Mouse (Mus musculus): ENCODE data around the gene Helb. TPM values are rescaled to one million over a fixed set of nuclear protein-coding genes. Genes with fewer than 3 reads are reported as not detected.
A peak's percentile ranks its signal among the peaks of the same experiment; 100 is the strongest.
"Not testable (repeated sequence)": the region's sequence is repeated elsewhere in the genome, so short reads cannot be mapped to it uniquely, and the experiment has no call there.

Gene Helb
- polyA plus RNA-seq, 1 experiment from 2014 or later, result 4.6 TPM

DNA sequence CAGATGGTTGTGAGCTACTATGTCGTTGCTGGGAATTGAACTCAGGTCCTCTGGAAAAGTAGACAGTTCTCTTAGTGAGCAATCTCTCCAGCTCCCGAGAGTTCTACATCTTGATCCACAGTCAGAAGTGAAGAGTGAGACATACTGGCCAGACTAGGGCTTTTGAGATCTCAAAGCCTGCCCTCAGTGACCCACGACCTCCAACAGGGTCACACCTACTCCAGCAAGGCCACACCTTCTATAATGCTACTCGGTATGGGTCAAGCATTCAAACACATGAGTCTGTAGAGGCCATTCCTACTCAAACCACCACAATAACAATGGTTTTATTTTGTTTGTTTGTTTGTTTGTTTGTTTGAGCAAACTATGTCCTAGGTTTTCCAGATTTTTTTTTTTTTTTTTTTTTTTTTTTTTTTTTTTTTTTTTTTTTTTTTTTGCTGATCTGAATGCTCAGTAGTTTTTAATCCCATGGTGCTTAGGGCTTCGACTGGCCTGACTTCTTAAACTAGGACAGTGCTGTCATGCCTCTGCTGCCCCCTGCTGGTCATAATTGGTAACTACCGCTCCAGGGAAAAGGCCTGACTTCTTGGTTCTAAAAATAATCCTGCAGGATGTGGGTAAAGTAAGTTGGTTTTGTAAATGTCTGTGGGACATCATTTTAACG is 12.1 kb upstream of the Helb start:
- Histone ChIP-seq H3K9ac (no peak overlapping the region), H3K9me3 (replicated peaks) (no peaks in the 10 kb centered on the region), H3K4me2 (no peak overlapping the region), H3K4me1 (no peaks in the 10 kb centered on the region), H3K4me3 (no peak overlapping the region), H3K27ac (no peak overlapping the region), H3K27me3 (no peaks in the 10 kb centered on the region), H3K36me3 (ENCODE audit: poor library complexity, severe bottlenecking) (no peaks in the 10 kb centered on the region)
- 57% methylated on average over 7 of the region's 7 CpGs for WGBS
- peak; percentile 84 for ATAC-seq

DNA sequence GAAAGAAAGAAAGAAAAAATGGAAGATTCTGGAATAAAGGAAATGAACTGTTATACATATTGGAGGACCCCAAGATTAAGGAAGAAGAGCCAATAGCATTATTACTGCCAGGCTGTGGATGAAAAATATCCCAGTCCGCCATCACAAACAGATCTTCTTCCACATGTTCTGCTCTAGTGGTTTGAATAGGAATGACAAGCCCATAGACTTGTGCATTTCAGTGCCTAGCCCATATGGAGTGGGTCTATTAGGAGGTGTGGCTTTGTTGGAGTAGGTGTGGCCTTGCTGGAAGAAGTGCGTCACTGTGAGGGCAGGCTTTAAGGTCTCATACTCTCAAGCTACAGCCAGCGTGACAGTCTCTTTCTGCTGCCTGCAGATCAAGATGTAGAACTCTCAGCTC is 10.9 kb upstream of the Helb start:
- WGBS, result 93% methylated on average over 3 of the region's 3 CpGs
- Histone ChIP-seq H3K4me1 (no peaks in the 10 kb centered on the region), H3K27me3 (no peaks in the 10 kb centered on the region), H3K4me2 (no peak overlapping the region), H3K27ac (no peak overlapping the region), H3K4me3 (no peak overlapping the region), H3K9ac (no peak overlapping the region), H3K9me3 (replicated peaks) (no peaks in the 10 kb centered on the region), H3K36me3 (ENCODE audit: poor library complexity, severe bottlenecking) (no peaks in the 10 kb centered on the region)
- ATAC-seq, result no peak

DNA sequence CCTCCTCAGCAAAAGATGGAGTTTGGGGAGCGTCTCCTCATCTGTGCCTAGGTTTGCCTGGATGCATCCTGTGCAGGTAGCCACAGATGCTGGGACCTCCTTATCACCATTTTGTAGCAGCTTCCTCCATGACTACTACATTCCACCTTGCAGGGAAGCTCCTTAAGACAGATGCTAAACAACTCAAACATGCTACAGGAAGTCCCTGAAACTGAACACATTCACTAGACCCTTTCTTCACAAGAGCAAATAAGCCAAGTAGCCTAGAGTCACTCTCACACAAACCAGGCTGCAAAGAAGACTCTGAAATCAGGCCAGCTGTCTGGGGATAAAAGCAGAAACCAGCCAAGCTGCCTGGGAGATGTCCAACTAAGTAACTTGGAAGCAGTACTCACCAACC is 2.5 kb upstream of the Helb start:
- WGBS, result 94% methylated on average over 1 of the region's 1 CpGs
- 0 out of 2 replicates have a peak, but pooled peaks cover 6% of the 10 kb centered on the region for H3K9me3 ChIP-seq (replicated peaks)

DNA sequence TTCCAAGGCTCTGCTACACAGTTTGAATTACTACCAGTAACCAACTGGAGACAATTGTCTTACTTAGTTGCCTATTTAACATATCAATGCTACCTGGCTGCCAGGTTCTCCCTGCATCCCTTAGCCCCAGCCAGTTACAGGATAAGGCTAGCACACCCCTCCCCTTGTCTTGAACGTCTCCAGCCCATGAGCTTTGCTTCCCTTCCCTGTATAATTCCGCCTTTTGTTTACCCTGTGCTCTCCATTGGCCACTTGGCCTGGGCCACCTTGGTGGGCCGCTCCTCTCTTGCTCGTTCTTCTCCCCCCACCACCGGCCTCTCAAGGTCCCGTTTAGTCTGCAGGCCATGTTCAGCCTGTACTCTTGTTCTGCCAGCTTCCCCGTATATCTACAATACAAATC is 1.7 kb upstream of the Helb start:
- H3K27me3 ChIP-seq, result 0 out of 2 replicates have a peak, but pooled peaks cover 3% of the 10 kb centered on the region
- H3K4me3 ChIP-seq, result no peak overlapping the region
- H3K4me2 ChIP-seq, result no peak overlapping the region
- ATAC-seq, result no peak
- no peaks in the 10 kb centered on the region for H3K36me3 ChIP-seq (ENCODE audit: poor library complexity, severe bottlenecking)
- 33% methylated on average over 7 of the region's 7 CpGs for WGBS
- no peak overlapping the region for H3K9ac ChIP-seq
- no peak overlapping the region for H3K27ac ChIP-seq
- H3K9me3 ChIP-seq (replicated peaks), result 0 out of 2 replicates have a peak, but pooled peaks cover 6% of the 10 kb centered on the region
- peaks cover 10% of the 10 kb centered on the region; the same call in 1 of the 2 replicates for H3K4me1 ChIP-seq

More for the DNA sequence above, 2.5 kb upstream of the Helb start:
- no peak overlapping the region for H3K27ac ChIP-seq
- H3K9ac ChIP-seq, result no peak overlapping the region
- no peak overlapping the region for H3K4me2 ChIP-seq
- ATAC-seq, result no peak
- H3K4me1 ChIP-seq, result peaks cover 10% of the 10 kb centered on the region; the same call in 1 of the 2 replicates
- 0 out of 2 replicates have a peak, but pooled peaks cover 3% of the 10 kb centered on the region for H3K27me3 ChIP-seq
- H3K4me3 ChIP-seq, result no peak overlapping the region
- no peaks in the 10 kb centered on the region for H3K36me3 ChIP-seq (ENCODE audit: poor library complexity, severe bottlenecking)

DNA sequence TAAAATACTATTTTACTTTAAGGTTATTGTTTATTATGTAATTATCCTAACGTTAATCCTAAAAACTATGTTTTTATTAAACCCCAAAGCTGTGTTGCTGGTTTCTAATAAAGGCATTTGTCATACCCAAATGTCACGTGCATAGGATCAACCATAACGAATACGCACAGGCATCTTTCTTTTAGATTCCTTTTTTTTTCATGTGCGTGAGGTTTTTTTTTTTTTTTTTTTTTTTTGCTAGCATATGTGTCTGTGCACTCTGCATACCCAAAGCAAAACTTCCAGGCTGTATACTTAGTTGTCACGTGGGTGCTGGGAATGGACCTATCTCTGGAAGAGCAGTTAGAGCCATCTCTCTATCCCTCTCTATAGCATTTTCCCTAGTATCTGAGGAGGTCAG is 1.2 kb upstream of the Helb start:
- H3K9ac ChIP-seq, result no peak overlapping the region
- no peak overlapping the region for H3K4me2 ChIP-seq
- no peak for ATAC-seq
- H3K36me3 ChIP-seq (ENCODE audit: poor library complexity, severe bottlenecking), result no peaks in the 10 kb centered on the region
- 74% methylated on average over 6 of the region's 6 CpGs for WGBS
- H3K4me3 ChIP-seq, result no peak overlapping the region
- 0 out of 2 replicates have a peak, but pooled peaks cover 3% of the 10 kb centered on the region for H3K27me3 ChIP-seq
- H3K27ac ChIP-seq, result no peak overlapping the region
- peaks cover 10% of the 10 kb centered on the region; the same call in 1 of the 2 replicates for H3K4me1 ChIP-seq
- 0 out of 2 replicates have a peak, but pooled peaks cover 6% of the 10 kb centered on the region for H3K9me3 ChIP-seq (replicated peaks)

DNA sequence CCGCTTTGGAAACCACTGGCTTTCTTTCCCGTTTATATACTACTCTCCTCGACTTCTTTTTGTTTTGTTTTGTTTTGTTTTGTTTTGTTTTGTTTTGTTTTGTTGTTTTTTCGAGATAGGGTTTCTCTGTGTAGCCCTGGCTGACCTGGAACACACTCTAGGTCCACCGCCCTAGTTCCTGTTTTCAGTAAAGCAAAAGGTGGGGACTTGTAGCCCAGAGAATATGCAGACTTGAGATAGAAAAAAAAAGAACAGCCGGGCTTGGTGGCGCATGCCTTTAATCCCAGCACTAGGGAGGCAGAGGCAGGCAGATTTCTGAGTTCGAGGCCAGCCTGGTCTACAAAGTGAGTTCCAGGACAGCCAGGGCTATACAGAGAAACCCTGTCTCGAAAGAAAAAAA is 695 bp upstream of the Helb start:
- not testable (repeated sequence) for H3K9me3 ChIP-seq (replicated peaks); H3K4me1 ChIP-seq; H3K27me3 ChIP-seq; H3K27ac ChIP-seq; H3K36me3 ChIP-seq (ENCODE audit: poor library complexity, severe bottlenecking); H3K9ac ChIP-seq; ATAC-seq
- peak overlapping the region; percentile 70; the same call in 1 of the 2 replicates for H3K4me3 ChIP-seq
- H3K4me2 ChIP-seq, result peak overlapping the region; percentile 80
- WGBS, result 73% methylated on average over 9 of the region's 9 CpGs

DNA sequence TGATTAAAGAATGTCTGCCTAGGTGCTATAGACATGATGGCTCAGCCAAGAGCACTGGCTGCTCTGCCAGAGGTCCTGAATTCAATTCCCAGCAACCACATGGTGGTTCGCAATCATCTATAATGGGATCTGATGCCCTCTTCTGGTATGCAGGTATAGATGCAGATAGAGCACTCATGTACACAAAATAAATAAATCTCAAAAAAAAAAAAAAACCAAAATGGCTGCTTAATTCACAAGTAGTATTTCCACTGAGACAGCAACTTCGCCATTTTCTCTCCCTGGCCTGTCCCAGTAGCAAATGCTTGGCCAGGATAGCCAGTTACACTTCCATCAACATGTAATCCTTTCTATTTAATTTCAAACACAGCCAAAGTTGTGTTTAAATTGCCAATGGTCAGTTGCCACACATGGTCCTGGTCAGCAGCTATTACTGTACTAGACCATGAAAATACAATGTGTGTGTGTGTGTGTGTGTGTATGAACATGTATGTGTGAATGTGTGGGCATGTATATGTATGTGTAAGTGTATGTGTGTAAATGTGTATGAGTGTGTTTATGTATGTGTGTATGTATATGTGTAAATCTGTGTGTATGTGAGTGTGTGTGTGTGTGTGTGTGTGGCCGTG is 982 bp downstream of the Helb start:
- WGBS, result 77% methylated on average over 3 of the region's 3 CpGs
- no peak for ATAC-seq

DNA sequence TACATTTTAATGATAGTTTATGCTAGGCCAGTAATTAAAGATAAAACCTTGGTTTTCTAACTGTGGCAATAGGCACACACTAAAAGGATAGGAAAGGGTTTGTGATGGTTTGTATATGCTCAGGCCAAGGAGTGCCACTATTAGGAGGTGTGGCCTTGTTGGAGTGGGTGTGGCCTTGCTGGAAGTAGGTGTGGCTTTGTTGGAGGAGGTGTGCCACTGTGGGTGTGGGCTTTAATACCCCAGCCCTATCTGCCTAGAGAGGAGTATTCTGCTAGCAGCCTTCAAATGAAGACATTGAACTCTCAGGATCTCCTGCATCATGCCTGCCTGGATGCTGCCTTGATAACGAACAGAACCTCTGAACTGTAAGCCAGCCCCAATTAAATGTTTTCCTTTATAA is 12.0 kb downstream of the Helb start:
- Histone ChIP-seq H3K4me1 (no peaks in the 10 kb centered on the region), H3K27ac (no peak overlapping the region), H3K4me3 (no peak overlapping the region), H3K36me3 (ENCODE audit: poor library complexity, severe bottlenecking) (peaks cover 42% of the 10 kb centered on the region), H3K9me3 (replicated peaks) (no peaks in the 10 kb centered on the region), H3K9ac (no peak overlapping the region), H3K27me3 (no peaks in the 10 kb centered on the region), H3K4me2 (no peak overlapping the region)
- 94% methylated on average over 1 of the region's 1 CpGs for WGBS
- no peak for ATAC-seq

More for the DNA sequence above, 982 bp downstream of the Helb start:
- H3K4me3 ChIP-seq, result peak overlapping the region; percentile 70
- H3K27me3 ChIP-seq, result 0 out of 2 replicates have a peak, but pooled peaks cover 3% of the 10 kb centered on the region
- 0 out of 2 replicates have a peak, but pooled peaks cover 6% of the 10 kb centered on the region for H3K9me3 ChIP-seq (replicated peaks)
- no peaks in the 10 kb centered on the region for H3K36me3 ChIP-seq (ENCODE audit: poor library complexity, severe bottlenecking)
- H3K4me1 ChIP-seq, result peaks cover 10% of the 10 kb centered on the region; the same call in 1 of the 2 replicates
- H3K4me2 ChIP-seq, result peak overlapping the region; percentile 80
- no peak overlapping the region for H3K27ac ChIP-seq
- peak overlapping the region; percentile 72 for H3K9ac ChIP-seq

DNA sequence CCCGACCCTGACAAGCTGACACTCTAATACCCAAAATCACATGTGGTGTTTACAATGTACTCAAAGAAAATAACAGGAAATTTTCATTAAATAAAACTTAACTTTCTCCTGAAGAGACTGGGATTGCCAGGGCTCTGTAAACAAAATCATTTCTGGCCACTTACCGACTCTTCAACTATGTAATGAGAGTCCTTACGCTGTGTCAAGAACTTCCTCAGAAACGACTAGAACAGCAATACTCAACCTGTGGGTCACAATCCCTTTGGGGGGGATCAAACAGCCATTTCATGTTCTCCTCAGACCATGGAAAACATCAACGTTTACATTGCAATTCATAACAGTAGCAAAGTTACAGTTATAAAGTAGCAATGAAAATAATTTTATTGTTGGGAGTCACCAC is 15.2 kb downstream of the Helb start:
- Histone ChIP-seq H3K27me3 (no peaks in the 10 kb centered on the region), H3K27ac (no peak overlapping the region), H3K4me1 (no peaks in the 10 kb centered on the region), H3K9ac (no peak overlapping the region), H3K9me3 (replicated peaks) (no peaks in the 10 kb centered on the region), H3K4me3 (no peak overlapping the region), H3K4me2 (no peak overlapping the region), H3K36me3 (ENCODE audit: poor library complexity, severe bottlenecking) (peaks cover 39% of the 10 kb centered on the region)
- 88% methylated on average over 5 of the region's 5 CpGs for WGBS
- no peak for ATAC-seq

DNA sequence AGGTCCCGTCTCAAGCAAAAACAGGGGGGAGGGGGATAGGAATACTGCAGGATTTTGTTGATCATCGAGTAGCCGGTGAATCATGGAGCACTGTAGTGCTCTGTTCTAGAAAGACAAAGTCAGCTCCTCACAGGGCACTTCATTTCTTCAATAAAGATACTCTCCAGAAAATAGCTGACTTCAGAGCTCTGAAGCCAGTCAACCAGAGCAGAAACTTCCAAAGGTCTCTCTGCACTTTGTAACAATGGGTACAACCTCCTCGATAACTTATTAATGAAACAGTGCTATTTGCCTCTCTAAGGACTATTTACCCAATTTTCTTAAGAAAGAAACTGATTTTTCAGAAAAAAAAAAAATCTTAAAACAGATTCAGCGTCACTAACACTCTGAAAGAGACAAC is 17.1 kb downstream of the Helb start:
- no peaks in the 10 kb centered on the region for H3K27me3 ChIP-seq
- H3K4me3 ChIP-seq, result no peak overlapping the region
- WGBS, result 94% methylated on average over 5 of the region's 5 CpGs
- H3K36me3 ChIP-seq (ENCODE audit: poor library complexity, severe bottlenecking), result peaks cover 49% of the 10 kb centered on the region
- no peaks in the 10 kb centered on the region for H3K9me3 ChIP-seq (replicated peaks)
- H3K9ac ChIP-seq, result no peak overlapping the region
- no peak overlapping the region for H3K4me2 ChIP-seq
- H3K4me1 ChIP-seq, result no peaks in the 10 kb centered on the region
- ATAC-seq, result no peak
- H3K27ac ChIP-seq, result no peak overlapping the region

DNA sequence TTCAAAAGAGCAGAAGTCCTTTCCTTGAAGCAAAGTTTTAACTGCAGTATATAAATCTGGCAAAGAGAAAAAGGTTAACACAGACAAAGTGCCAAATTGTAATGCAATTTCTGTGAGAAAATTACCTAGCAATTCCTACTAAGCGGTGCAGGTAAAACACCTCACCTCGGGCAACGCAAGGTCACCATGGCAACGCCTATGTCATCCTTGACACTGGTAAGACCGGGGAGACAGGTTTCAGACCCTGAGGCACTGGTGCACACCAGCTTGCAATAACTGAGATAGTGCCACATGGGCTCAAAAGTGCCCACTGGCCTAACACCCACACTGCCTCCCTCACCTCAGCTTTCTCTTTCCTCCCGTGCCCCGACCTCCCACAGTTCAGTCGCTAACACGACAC is 17.7 kb downstream of the Helb start:
- H3K27ac ChIP-seq, result no peak overlapping the region
- ATAC-seq, result no peak
- H3K4me2 ChIP-seq, result no peak overlapping the region
- WGBS, result 92% methylated on average over 9 of the region's 9 CpGs
- no peaks in the 10 kb centered on the region for H3K9me3 ChIP-seq (replicated peaks)
- no peak overlapping the region for H3K9ac ChIP-seq
- peaks cover 44% of the 10 kb centered on the region for H3K36me3 ChIP-seq (ENCODE audit: poor library complexity, severe bottlenecking)
- no peak overlapping the region for H3K4me3 ChIP-seq
- H3K27me3 ChIP-seq, result no peaks in the 10 kb centered on the region
- H3K4me1 ChIP-seq, result no peaks in the 10 kb centered on the region

DNA sequence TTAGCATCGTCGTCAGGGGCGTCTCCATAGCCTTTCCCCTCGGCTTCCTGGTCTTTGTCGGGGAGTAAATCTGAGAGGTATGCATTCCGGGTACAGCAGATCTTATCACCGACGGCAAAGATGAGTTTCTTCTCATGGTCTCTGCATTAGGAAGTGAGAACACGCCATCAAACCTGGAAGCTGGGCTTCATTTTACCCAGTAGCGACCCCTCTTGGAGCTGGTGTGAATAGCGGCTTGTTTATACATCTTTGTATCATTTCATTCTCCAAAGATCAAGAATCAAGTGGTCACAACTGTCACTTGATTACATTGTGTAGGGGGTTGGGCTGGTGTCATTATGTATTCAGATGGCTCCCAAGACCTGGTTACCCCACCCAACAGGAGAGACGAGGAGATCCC is 20.2 kb downstream of the Helb start:
- ATAC-seq, result no peak
- Histone ChIP-seq H3K27ac (no peak overlapping the region), H3K9me3 (replicated peaks) (no peaks in the 10 kb centered on the region; the same call in 1 of the 2 replicates), H3K4me2 (no peak overlapping the region), H3K9ac (no peak overlapping the region), H3K4me1 (no peaks in the 10 kb centered on the region), H3K27me3 (no peaks in the 10 kb centered on the region), H3K36me3 (ENCODE audit: poor library complexity, severe bottlenecking) (peaks cover 62% of the 10 kb centered on the region), H3K4me3 (no peak overlapping the region)
- 89% methylated on average over 12 of the region's 12 CpGs for WGBS
